Mouse (Mus musculus): ENCODE data around the gene Cdca5.

Gene Cdca5

GRCm38 (mm10) chr19:6140678-6141393, 56.1 kb downstream of the Cdca5 start, which contains the start of gene Batf2:
Batf2 (plus strand) TSS chr19:6140983.
- DNase-seq (ENCODE audit: low spot score in 2 of 2) = peak; percentile 89 to 90

- peak; percentile 83 for DNase-seq (ENCODE audit: low spot score in 2 of 2)
Observed at GRCm38 (mm10) chr19:6141394-6141749, 56.6 kb downstream of the Cdca5 start, which contains the start of gene Arl2. Arl2 (minus strand) TSS chr19:6141548.

Measured in right cerebral cortex, adult 2 months (tissue).